Mouse (Mus musculus): ENCODE measurements at regions not wholly inside any gene's neighbourhood (a gene's known extent, or its start where the extent isn't known, plus 50 kb on each side); places are given as distances from the start of the nearest gene placed in this dataset.

GRCm38 (mm10) chr10:9265528-9265927 is 379.7 kb upstream of the Sash1 start:
- H3K9ac ChIP-seq (ENCODE audit: insufficient read depth, low read depth), result no peak overlapping the region
- H3K4me3 ChIP-seq (replicated peaks in 1 of 3; ENCODE audit: low read depth in 2 of 3, low read length in 2 of 3, poor library complexity in 1 of 3), result no peak overlapping the region
- H3K4me1 ChIP-seq (ENCODE audit: control insufficient read depth in 1 of 2, insufficient read depth in 2 of 2), result no peaks in the 10 kb centered on the region
- no peak for DNase-seq (ENCODE audit: extremely low read depth)
- H3K9me3 ChIP-seq (replicated peaks; ENCODE audit: low read length), result no peaks in the 10 kb centered on the region
- H3K4me2 ChIP-seq (ENCODE audit: insufficient read depth, low read depth, poor library complexity, severe bottlenecking), result no peak overlapping the region
- dilution Hi-C loops (cut with MboI; ENCODE audit: extremely low pct_ligation_motif_present, extremely low pct_unique_long_range_greater_than_20kb, low sequenced_read_pairs), result no loop called here
- no peaks in the 10 kb centered on the region for H3K79me2 ChIP-seq (replicated peaks; ENCODE audit: control insufficient read depth, extremely low read depth, insufficient read depth, poor library complexity, severe bottlenecking)
- no peak overlapping the region for H3K27ac ChIP-seq (ENCODE audit: insufficient read depth, low read depth)
- no peaks in the 10 kb centered on the region for H3K27me3 ChIP-seq (replicated peaks)
- TF ChIP-seq NELFE (IDR thresholded peaks at IDR 0.05; ENCODE audit: low read depth, low read length), result no peak
- TF ChIP-seq UBTF (IDR thresholded peaks at IDR 0.05; ENCODE audit: low read depth, low read length), result no peak
- TF ChIP-seq ELF1 (IDR thresholded peaks at IDR 0.05; ENCODE audit: low read depth, low read length), result no peak
- no peak for TF ChIP-seq MXI1 (IDR thresholded peaks at IDR 0.05; ENCODE audit: low read depth, low read length)
- no peak for TF ChIP-seq ETS1 (conservative IDR thresholded peaks at IDR 0.05; ENCODE audit: low read depth, low read length)
- TF ChIP-seq USF2 (conservative IDR thresholded peaks at IDR 0.05; ENCODE audit: low read depth, low read length), result no peak
- TF ChIP-seq JUND (conservative IDR thresholded peaks at IDR 0.05; ENCODE audit: low read depth, low read length), result no peak
- TF ChIP-seq POLR2AphosphoS2 (IDR thresholded peaks at IDR 0.05; ENCODE audit: low read depth, low read length), result no peak
- no peak for TF ChIP-seq JUN (IDR thresholded peaks at IDR 0.05; ENCODE audit: insufficient read depth, low read depth, low read length)
- TF ChIP-seq MEF2A (IDR thresholded peaks at IDR 0.05; ENCODE audit: borderline replicate concordance, low read depth, low read length), result no peak
- no peak for TF ChIP-seq RAD21 (IDR thresholded peaks at IDR 0.05; ENCODE audit: low read depth, low read length)
- TF ChIP-seq ZNF384 (IDR thresholded peaks at IDR 0.05; ENCODE audit: low read depth, low read length), result no peak
- TF ChIP-seq TCF12 (IDR thresholded peaks at IDR 0.05; ENCODE audit: low read depth, low read length), result no peak
- no peak for TF ChIP-seq CHD1 (IDR thresholded peaks at IDR 0.05; ENCODE audit: low read depth, low read length)
- no peak for TF ChIP-seq USF1 (IDR thresholded peaks at IDR 0.05; ENCODE audit: low read depth, low read length)
- no peak for TF ChIP-seq PAX5 (IDR thresholded peaks at IDR 0.05; ENCODE audit: low read length)
- no peak for TF ChIP-seq SIN3A (IDR thresholded peaks at IDR 0.05; ENCODE audit: low read length)
- TF ChIP-seq ZC3H11A (IDR thresholded peaks at IDR 0.05; ENCODE audit: low read depth, low read length), result no peak
- no peak for TF ChIP-seq E2F4 (IDR thresholded peaks at IDR 0.05; ENCODE audit: insufficient replicate concordance, low read depth, low read length)
- no peak for TF ChIP-seq MYC (IDR thresholded peaks at IDR 0.05; ENCODE audit: low read depth, low read length)
- in situ Hi-C loops (cut with MboI; ENCODE audit: low pct_ligation_motif_present, low pct_unique_long_range_greater_than_20kb, low sequenced_read_pairs), result no loop called here
- H3K36me3 ChIP-seq (replicated peaks in 1 of 2; ENCODE audit: control insufficient read depth in 1 of 2, insufficient read depth in 1 of 2, low read length in 1 of 2), result no peaks in the 10 kb centered on the region

GRCm38 (mm10) chr10:9264309-9265000 is 378.6 kb upstream of the Sash1 start:
- Histone ChIP-seq H3K27ac (ENCODE audit: insufficient read depth, low read depth) (no peak overlapping the region), H3K36me3 (replicated peaks in 1 of 2; ENCODE audit: control insufficient read depth in 1 of 2, insufficient read depth in 1 of 2, low read length in 1 of 2) (no peaks in the 10 kb centered on the region), H3K4me2 (ENCODE audit: insufficient read depth, low read depth, poor library complexity, severe bottlenecking) (no peak overlapping the region), H3K79me2 (replicated peaks; ENCODE audit: control insufficient read depth, extremely low read depth, insufficient read depth, poor library complexity, severe bottlenecking) (no peaks in the 10 kb centered on the region), H3K4me3 (replicated peaks in 1 of 3; ENCODE audit: low read depth in 2 of 3, low read length in 2 of 3, poor library complexity in 1 of 3) (no peak overlapping the region), H3K9ac (ENCODE audit: insufficient read depth, low read depth) (no peak overlapping the region), H3K27me3 (replicated peaks) (no peaks in the 10 kb centered on the region), H3K4me1 (ENCODE audit: control insufficient read depth in 1 of 2, insufficient read depth in 2 of 2) (no peaks in the 10 kb centered on the region), H3K9me3 (replicated peaks; ENCODE audit: low read length) (no peaks in the 10 kb centered on the region)
- dilution Hi-C loops (cut with MboI; ENCODE audit: extremely low pct_ligation_motif_present, extremely low pct_unique_long_range_greater_than_20kb, low sequenced_read_pairs), result no loop called here
- in situ Hi-C loops (cut with MboI; ENCODE audit: low pct_ligation_motif_present, low pct_unique_long_range_greater_than_20kb, low sequenced_read_pairs), result no loop called here
- DNase-seq (ENCODE audit: extremely low read depth), result no peak
- TF ChIP-seq IRF4 (IDR thresholded peaks at IDR 0.05; ENCODE audit: low read depth, low read length) (no peak), ZC3H11A (IDR thresholded peaks at IDR 0.05; ENCODE audit: low read depth, low read length) (no peak), MYC (IDR thresholded peaks at IDR 0.05; ENCODE audit: low read depth, low read length) (no peak)

Data from CH12.LX (cell line).